Mouse (Mus musculus) spleen, adult 2 months (tissue): ENCODE data around the gene Htra2. TPM values are rescaled to one million over a fixed set of nuclear protein-coding genes. Genes with fewer than 3 reads are reported as not detected.

Experiments used
- DNase-seq, 2 experiments: peaks; one replicate each; pipeline versions ENCODE4 v3.0.0 to v3.0.0-alpha.2; 2012 to 2021; ENCODE audit warnings: low spot score in 2 of 2, low read depth in 1 of 2
- H3K27ac ChIP-seq: fragments of 200-500 bp; 2 replicates; pipeline ENCODE4 v1.5.1; 2012; ENCODE audit warnings: low read length, inconsistent platforms; ENCODE audit not compliant: insufficient read depth
- H3K27me3 ChIP-seq: fragments of 200-500 bp; 2 replicates; pipeline ENCODE4 v1.6.1; 2012; ENCODE audit warnings: mild to moderate bottlenecking, moderate library complexity, low read length, inconsistent platforms; ENCODE audit not compliant: control insufficient read depth, insufficient read depth
- H3K36me3 ChIP-seq: fragments of 200-500 bp; 2 replicates; pipeline ENCODE4 v1.6.1; 2012; ENCODE audit warnings: mild to moderate bottlenecking, low read length, inconsistent platforms; ENCODE audit not compliant: control insufficient read depth, insufficient read depth
- H3K4me1 ChIP-seq: fragments of 200-500 bp; 2 replicates; pipeline ENCODE4 v1.6.1; 2011; ENCODE audit warnings: inconsistent platforms; ENCODE audit not compliant: control insufficient read depth, insufficient read depth, insufficient read length
- H3K4me3 ChIP-seq: fragments of 200-500 bp; 2 replicates; pipeline ENCODE4 v1.5.1; 2011; ENCODE audit warnings: mild to moderate bottlenecking, inconsistent platforms; ENCODE audit not compliant: insufficient read depth, insufficient read length; ENCODE audit errors: extremely low read depth
- CTCF ChIP-seq: fragments of 200-500 bp; IDR thresholded peaks from 2 replicates; pipeline ENCODE4 v1.5.1; 2011; ENCODE audit warnings: mild to moderate bottlenecking, inconsistent platforms; ENCODE audit not compliant: insufficient read depth, insufficient read length, insufficient replicate concordance; ENCODE audit errors: extremely low read depth
- POLR2A ChIP-seq: fragments of 200-500 bp; IDR thresholded peaks from 2 replicates; pipeline ENCODE4 v1.6.1; 2011; ENCODE audit warnings: low read depth, low read length, inconsistent platforms
- WGBS: fragments of 180-500 bp; shearing (Covaris S2); methylation state at CpG from one replicate; pipeline ENCODE4 v1.1.7; 2018; 5-methylcytosine and 5-hydroxymethylcytosine counted together
- polyA plus RNA-seq: library from polyadenylated mRNA; depleted of rRNA; stranded (reverse); fragments of >200 nt; gene quantifications from 2 replicates; pipeline ENCODE4 v1.2.3, GENCODE M21; 2012

Gene Htra2
- polyA plus RNA-seq, 1 experiment = 59.1 TPM

DNA sequence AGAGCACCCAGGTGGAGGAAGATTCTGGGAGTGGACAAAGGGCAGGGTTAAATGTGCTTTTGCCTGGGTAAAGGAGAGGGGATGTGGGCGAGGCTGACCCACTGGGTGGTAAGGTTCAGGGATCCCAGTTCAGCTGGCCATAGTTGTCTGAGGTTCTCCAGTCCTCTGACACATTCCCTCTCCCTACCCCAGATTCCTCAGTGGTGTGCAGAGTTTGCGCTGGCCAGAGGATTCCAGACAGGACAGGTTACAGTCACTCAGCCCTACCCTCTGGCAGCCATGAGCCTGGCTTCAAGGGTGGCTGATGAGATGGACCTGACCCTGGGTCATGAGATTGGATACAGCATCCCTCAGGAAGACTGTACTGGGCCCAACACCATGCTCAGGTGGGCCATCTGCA lies 3.7 kb upstream of the Htra2 start:
- peaks cover 11% of the 10 kb centered on the region for H3K36me3 ChIP-seq
- H3K27ac ChIP-seq = no peak overlapping the region
- H3K4me1 ChIP-seq = peaks cover 4% of the 10 kb centered on the region; the same call in 1 of the 2 replicates
- no peak for TF ChIP-seq POLR2A
- no peak for TF ChIP-seq CTCF
- DNase-seq = no peak
- H3K4me3 ChIP-seq = no peak overlapping the region
- WGBS = 98% methylated on average over 2 of the region's 2 CpGs
- H3K27me3 ChIP-seq = no peaks in the 10 kb centered on the region

DNA sequence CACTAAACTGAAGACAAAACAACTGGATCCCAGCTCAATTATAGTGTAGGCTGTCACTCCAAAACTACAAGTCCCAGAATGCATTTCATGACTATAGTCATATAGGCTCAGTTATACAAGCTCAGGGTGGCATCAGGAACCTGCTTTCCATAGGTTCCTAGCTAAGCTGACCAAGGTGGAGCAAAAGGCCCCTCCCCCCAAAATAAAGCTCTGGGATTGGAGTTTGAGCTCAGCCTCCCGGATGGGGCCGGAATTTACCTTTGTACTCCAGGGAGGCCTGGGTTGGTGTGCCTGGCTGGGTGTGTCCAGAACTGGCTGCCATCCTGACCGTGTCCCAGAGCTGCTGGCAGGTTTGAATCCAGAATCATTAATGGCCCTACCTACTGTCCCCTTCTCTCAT lies 2.7 kb upstream of the Htra2 start, which contains the start of gene Dqx1:
Gene Dqx1 (plus strand): TSS at position 55 of the 400 bp plus-strand sequence.
- Histone ChIP-seq H3K36me3 (peaks cover 11% of the 10 kb centered on the region), H3K27me3 (no peaks in the 10 kb centered on the region), H3K27ac (no peak within 1 kb of the TSS), H3K4me3 (no peak within 1 kb of the TSS), H3K4me1 (peaks cover 7% of the 10 kb centered on the region; the same call in 1 of the 2 replicates)
- no peak for TF ChIP-seq POLR2A
- no peak for TF ChIP-seq CTCF
- no peak for DNase-seq
- 94% methylated on average over 3 of the region's 3 CpGs for WGBS

DNA sequence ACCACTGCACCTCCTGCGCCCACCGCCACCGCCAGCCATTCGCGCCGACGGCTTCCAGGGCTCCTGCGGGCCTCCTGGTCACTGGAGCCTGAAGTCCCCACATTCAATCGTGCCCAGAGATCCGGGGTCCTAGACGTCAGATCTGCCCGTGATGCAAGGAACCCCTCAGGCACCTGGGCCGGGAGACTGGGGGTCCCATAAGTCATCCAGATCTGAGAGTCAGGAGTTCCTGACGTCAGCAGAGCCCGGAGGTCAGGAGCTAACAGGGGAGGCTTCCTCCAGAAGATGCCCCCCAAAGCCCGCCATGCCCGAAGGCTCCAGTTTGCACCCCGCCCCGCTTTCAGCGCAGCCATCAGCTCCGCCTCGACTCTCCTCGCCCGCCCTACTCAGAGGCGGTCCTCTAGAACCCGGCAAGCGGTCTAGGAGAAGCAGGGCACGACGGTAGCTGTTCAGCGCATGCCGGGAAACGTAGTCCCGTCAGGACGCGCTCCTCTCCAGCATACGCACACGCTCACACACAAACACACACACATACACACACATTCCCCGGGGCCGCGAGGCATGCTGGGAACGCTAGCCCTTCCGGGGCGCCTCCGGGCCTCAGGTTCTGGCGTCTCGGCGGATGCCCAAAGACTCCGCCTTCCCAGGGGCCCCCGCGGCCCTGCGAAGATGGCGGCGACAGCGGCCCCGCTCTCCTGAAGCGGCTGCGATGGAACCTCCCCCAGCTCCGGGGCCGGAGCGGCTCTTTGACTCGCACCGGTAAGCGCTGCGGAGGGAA lies 810 bp downstream of the Htra2 start, which contains the start of gene Aup1:
Gene Aup1 (plus strand): TSS at position 448 of the 778 bp plus-strand sequence.
- Histone ChIP-seq H3K4me3 (peak within 1 kb of the TSS; percentile 93), H3K27ac (peak within 1 kb of the TSS; percentile 90), H3K4me1 (peaks cover 7% of the 10 kb centered on the region; the same call in 1 of the 2 replicates), H3K27me3 (no peaks in the 10 kb centered on the region), H3K36me3 (peaks cover 15% of the 10 kb centered on the region)
- TF ChIP-seq POLR2A = peak; percentile 57
- TF ChIP-seq CTCF = no peak
- peak; percentile 97 to 98 for DNase-seq
- under 1% methylated on average over 64 of the region's 64 CpGs for WGBS

DNA sequence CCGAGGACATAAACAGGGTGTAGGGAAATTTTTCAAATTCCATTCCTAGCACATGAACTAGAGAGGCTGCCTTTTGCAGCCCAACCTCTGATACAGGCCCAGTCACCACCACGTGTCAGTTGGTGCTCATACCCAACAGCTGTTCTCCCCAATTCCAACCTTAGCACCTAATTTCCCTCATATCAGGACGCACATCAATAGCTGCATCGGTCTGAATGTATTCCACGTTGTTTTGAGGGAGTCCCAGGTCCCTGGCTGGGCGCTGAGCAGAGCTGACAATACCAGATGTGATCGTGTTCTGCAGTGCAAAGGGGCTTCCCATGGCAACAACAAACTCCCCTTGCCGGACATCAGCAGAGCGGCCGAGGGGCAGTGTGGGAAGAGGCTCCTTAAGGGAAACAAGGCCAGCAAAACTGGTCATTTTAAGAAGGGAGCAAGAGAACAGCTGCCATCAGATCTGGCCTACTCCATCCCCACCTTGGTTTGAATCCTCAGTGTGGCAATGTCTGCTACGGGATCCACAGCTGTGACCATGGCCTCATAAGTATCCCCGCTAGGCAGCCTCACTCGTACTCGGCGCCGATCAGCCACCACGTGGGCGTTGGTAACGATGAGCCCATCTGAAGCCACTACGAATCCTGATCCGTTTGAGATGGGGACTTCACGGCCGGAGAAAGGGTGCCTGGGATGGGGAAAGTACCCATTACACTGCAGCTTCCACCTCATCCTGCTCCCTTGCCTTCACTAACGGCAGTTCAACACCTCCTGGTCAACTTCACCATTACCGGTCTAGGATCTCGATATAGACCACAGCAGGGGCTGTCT lies 1.7 kb downstream of the Htra2 start:
- peak overlapping the region; percentile 93 for H3K4me3 ChIP-seq
- H3K27me3 ChIP-seq = no peaks in the 10 kb centered on the region
- peaks cover 15% of the 10 kb centered on the region for H3K36me3 ChIP-seq
- H3K27ac ChIP-seq = peak overlapping the region; percentile 73
- no peak for DNase-seq
- TF ChIP-seq CTCF (no peak), POLR2A (no peak)
- peaks cover 7% of the 10 kb centered on the region; the same call in 1 of the 2 replicates for H3K4me1 ChIP-seq
- WGBS = 7% methylated on average over 26 of the region's 26 CpGs

DNA sequence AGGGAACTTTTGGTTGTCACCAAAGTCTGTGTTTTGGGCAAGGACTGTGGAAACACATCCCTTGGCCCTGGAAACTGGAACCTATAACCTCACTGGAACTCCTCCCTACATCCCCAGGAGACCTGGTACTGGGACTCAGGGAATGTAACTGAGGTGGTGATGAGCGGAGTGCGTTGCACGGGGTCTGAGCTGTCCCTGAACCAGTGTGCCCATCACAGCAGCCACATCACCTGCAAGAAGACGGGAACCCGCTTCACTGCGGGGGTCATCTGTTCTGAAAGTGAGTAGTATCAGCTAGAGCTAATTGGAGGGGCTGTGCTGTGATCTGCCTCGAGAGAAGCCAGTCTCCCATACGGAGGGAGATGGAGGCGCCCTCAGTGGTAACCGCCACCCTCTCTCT lies 5.7 kb downstream of the Htra2 start:
- TF ChIP-seq CTCF (no peak), POLR2A (no peak)
- peaks cover 4% of the 10 kb centered on the region for H3K36me3 ChIP-seq
- no peak overlapping the region for H3K4me3 ChIP-seq
- 85% methylated on average over 10 of the region's 10 CpGs for WGBS
- H3K4me1 ChIP-seq = peaks cover 8% of the 10 kb centered on the region; the same call in 1 of the 2 replicates
- DNase-seq = no peak
- H3K27ac ChIP-seq = no peak overlapping the region
- H3K27me3 ChIP-seq = no peaks in the 10 kb centered on the region

DNA sequence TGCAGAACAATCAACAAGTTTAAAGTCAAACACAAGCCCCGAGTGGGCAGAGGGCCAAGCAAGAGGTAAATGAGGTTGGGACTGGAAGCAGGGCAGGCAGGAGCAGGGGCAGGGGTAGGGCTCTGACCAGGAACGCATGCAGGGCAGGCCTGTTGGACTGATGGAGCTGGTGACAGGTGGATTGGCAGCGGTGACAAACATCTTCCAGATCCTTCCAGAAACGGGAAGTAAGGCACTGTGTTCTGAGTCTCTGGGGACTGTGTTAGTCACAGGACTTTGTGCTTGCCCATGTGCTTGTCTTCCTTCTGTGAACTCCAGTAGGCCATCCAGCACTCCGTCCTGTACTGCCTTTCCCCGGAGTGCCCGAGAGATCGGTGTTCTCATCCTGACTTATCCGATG lies 10.3 kb downstream of the Htra2 start:
- DNase-seq = peak in 1 of 2 experiments; percentile 59
- WGBS = 49% methylated on average over 9 of the region's 9 CpGs
- Histone ChIP-seq H3K36me3 (no peaks in the 10 kb centered on the region), H3K4me1 (peaks cover 5% of the 10 kb centered on the region; the same call in 1 of the 2 replicates), H3K27me3 (no peaks in the 10 kb centered on the region), H3K27ac (no peak overlapping the region), H3K4me3 (no peak overlapping the region)
- no peak for TF ChIP-seq POLR2A
- no peak for TF ChIP-seq CTCF
